Mouse (Mus musculus) liver, embryonic 14.5 days (tissue): ENCODE results near the gene Tmem164. TPM values are rescaled to one million over a fixed set of nuclear protein-coding genes. Genes with fewer than 3 reads are reported as not detected.

ENCODE experiments used
- ATAC-seq: fragments of 200-750 bp; cut with Nextera tagmentation; 2 replicates; pipeline ENCODE4 v1.8.0; 2017; ENCODE audit warnings: moderate number of reproducible peaks, mild to moderate bottlenecking, moderate library complexity; ENCODE audit not compliant: insufficient read depth
- DNase-seq, 3 experiments: peaks; one replicate each; pipeline ENCODE4 v3.0.0-alpha.2; 2012 to 2013; ENCODE audit warnings: low read depth in 3 of 3, low spot score in 3 of 3
- H3K27ac ChIP-seq: fragments of 300-500 bp; sonication (generic); 2 replicates; pipeline ENCODE4 v1.5.1; 2014; ENCODE audit warnings: moderate library complexity, mild to moderate bottlenecking, control low read depth, inconsistent platforms
- H3K27me3 ChIP-seq: fragments of 300-500 bp; sonication (generic); 2 replicates; pipeline ENCODE4 v1.6.1; 2014; ENCODE audit warnings: mild to moderate bottlenecking, low read length, moderate library complexity; ENCODE audit not compliant: control insufficient read depth, insufficient read depth
- H3K36me3 ChIP-seq: fragments of 300-500 bp; sonication (generic); replicated peaks from 2 replicates; pipeline ENCODE4 v1.6.1; 2014; ENCODE audit warnings: low read depth; ENCODE audit not compliant: control insufficient read depth, insufficient read depth
- H3K4me1 ChIP-seq, 2 experiments: fragments of 200-500 bp in 1 of 2; fragments of 300-500 bp in 1 of 2; sonication (generic) in 1 of 2; replicated peaks; 2 replicates each; pipeline ENCODE4 v1.6.1; 2012 to 2014; ENCODE audit warnings: antibody characterized with exemption in 1 of 2, inconsistent platforms in 1 of 2, low read length in 1 of 2; ENCODE audit not compliant: control insufficient read depth in 2 of 2, insufficient read depth in 2 of 2
- H3K4me2 ChIP-seq: fragments of 300-500 bp; sonication (generic); 2 replicates; pipeline ENCODE4 v1.6.1; 2014; ENCODE audit warnings: low read depth, mild to moderate bottlenecking, control low read depth, moderate library complexity
- H3K4me3 ChIP-seq, 2 experiments: fragments of 200-500 bp in 1 of 2; fragments of 300-500 bp in 1 of 2; sonication (generic) in 1 of 2; 2 replicates each; pipeline ENCODE4 v1.5.1; 2012 to 2014; ENCODE audit warnings: low read depth in 2 of 2, low read length in 2 of 2, mild to moderate bottlenecking in 2 of 2, control low read depth in 1 of 2, inconsistent platforms in 1 of 2, moderate library complexity in 1 of 2; ENCODE audit not compliant: insufficient read depth in 1 of 2
- H3K9ac ChIP-seq: fragments of 300-500 bp; sonication (generic); replicated peaks from 2 replicates; pipeline ENCODE4 v1.6.1; 2014; ENCODE audit warnings: mild to moderate bottlenecking, control low read depth, moderate library complexity
- H3K9me3 ChIP-seq: fragments of 300-500 bp; sonication (generic); 2 replicates; pipeline ENCODE4 v1.6.1; 2016; ENCODE audit warnings: low read length, mixed read lengths; ENCODE audit not compliant: control insufficient read depth
- CTCF ChIP-seq: IDR thresholded peaks from 2 replicates; pipeline ENCODE4 v1.5.1; 2016; ENCODE audit warnings: antibody characterized with exemption, low read depth, control low read depth
- EP300 ChIP-seq: IDR thresholded peaks from 2 replicates; pipeline ENCODE4 v1.6.1; 2016; ENCODE audit warnings: antibody characterized with exemption, low read depth
- WGBS: fragments of 180-500 bp; shearing (Covaris S2); extraction: QIAGEN DNeasy Blood & Tissue Kit; methylation state at CpG from one replicate; pipeline ENCODE4 v1.1.7; 2014; ENCODE audit not compliant: insufficient replicate concordance; 5-methylcytosine and 5-hydroxymethylcytosine counted together
- polyA plus RNA-seq, 2 experiments: library from polyadenylated mRNA; depleted of rRNA in 1 of 2; stranded (reverse) in 1 of 2; unstranded in 1 of 2; fragments of >200 nt; fragmentation: Nextera tagmentation in 1 of 2; extraction: Ambion mirVana in 1 of 2; gene quantifications; 2 replicates each; pipeline versions ENCODE4 v1.2.1 to v1.2.3; 2012 to 2014

Tmem164 gene
- polyA plus RNA-seq, 2 experiments = 12.6 to 14.3 TPM

- H3K9ac ChIP-seq = no peak overlapping the region
- no peaks in the 10 kb centered on the region for H3K36me3 ChIP-seq
- H3K4me1 ChIP-seq = peaks cover 10 to 32% of the 10 kb centered on the region in 2 experiments; a peak in 3 of 4 replicates
- H3K4me3 ChIP-seq = no peak overlapping the region
- TF ChIP-seq EP300 (no peak), CTCF (no peak)
- ATAC-seq (no peak), DNase-seq (no peak)
- no peaks in the 10 kb centered on the region for H3K27me3 ChIP-seq
- no peaks in the 10 kb centered on the region for H3K9me3 ChIP-seq
- H3K4me2 ChIP-seq = no peak overlapping the region
- H3K27ac ChIP-seq = no peak overlapping the region
- 32% methylated on average over 3 of the region's 3 CpGs for WGBS
Observed at GRCm38 (mm10) chrX:142677193-142677592, 4.0 kb upstream of the Tmem164 start.

- Histone ChIP-seq H3K4me1 (peaks cover 10 to 43% of the 10 kb centered on the region in 2 experiments; a peak in 3 of 4 replicates), H3K27me3 (no peaks in the 10 kb centered on the region), H3K27ac (peak overlapping the region; percentile 59), H3K36me3 (no peaks in the 10 kb centered on the region), H3K9me3 (no peaks in the 10 kb centered on the region), H3K4me3 (peak overlapping the region; percentile 30 to 56), H3K4me2 (peak overlapping the region; percentile 70), H3K9ac (peak overlapping the region; percentile 31)
- WGBS = 19% methylated on average over 13 of the region's 13 CpGs
- peak; percentile 40 for ATAC-seq
- TF ChIP-seq CTCF = no peak
- peak; percentile 52; the same call in 1 of the 2 replicates for TF ChIP-seq EP300
- peak in 2 of 3 experiments; percentile 41 for DNase-seq
Observed at GRCm38 (mm10) chrX:142678499-142679474, 2.4 kb upstream of the Tmem164 start.

DNA sequence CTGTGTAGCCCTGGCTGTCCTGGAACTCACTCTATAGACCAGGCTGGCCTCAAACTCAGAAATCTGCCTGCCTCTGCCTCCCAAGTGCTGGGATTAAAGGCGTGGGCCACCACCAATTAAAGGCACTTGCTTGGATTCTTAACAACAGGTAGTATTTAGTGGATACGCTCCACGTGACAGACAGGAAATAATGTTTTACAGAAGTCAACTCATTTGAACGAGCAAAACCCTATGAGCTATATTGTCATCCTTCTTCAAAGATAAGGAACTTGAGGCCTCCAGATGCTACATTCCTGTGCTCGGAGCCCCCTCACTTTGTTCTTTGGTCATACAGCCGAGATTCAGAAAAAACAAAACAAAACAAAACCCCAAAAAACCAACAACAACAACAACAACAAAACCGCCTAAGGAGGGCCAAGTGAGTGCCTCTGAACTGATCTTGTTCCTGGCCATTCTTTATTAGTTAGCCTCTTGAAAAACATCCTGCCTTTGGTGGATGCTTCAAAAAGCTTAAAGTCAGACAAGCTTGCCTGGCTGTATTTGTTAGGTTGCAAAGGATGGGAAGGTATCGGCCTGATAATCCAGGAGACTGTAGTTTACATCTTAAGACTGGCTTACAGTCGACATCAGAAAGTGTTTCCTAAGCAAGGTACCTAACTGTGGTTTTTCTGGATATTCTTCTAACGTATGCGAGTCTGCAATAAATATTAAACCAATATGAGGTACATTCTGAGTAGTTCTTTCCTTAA is 1.5 kb upstream of the Tmem164 start:
- no peaks in the 10 kb centered on the region for H3K27me3 ChIP-seq
- peak overlapping the region; percentile 78 for H3K27ac ChIP-seq
- H3K4me2 ChIP-seq = peak overlapping the region; percentile 70
- H3K9me3 ChIP-seq = no peaks in the 10 kb centered on the region
- ATAC-seq (no peak), DNase-seq (no peak)
- WGBS = 19% methylated on average over 11 of the region's 11 CpGs
- no peak for TF ChIP-seq CTCF
- TF ChIP-seq EP300 = no peak
- peak overlapping the region; percentile 45 for H3K9ac ChIP-seq
- peaks cover 10 to 48% of the 10 kb centered on the region in 2 experiments; a peak in 3 of 4 replicates for H3K4me1 ChIP-seq
- no peaks in the 10 kb centered on the region for H3K36me3 ChIP-seq
- H3K4me3 ChIP-seq = peak overlapping the region; percentile 76 to 79; a peak in 2 of 4 replicates

GRCm38 (mm10) chrX:142680391-142681055 is 683 bp upstream of the Tmem164 start:
- no peaks in the 10 kb centered on the region for H3K36me3 ChIP-seq
- DNase-seq (peak in 1 of 3 experiments; percentile 34), ATAC-seq (no peak)
- H3K4me3 ChIP-seq = peak overlapping the region; percentile 76 to 79
- WGBS = 7% methylated on average over 19 of the region's 19 CpGs
- TF ChIP-seq EP300 = no peak
- no peak for TF ChIP-seq CTCF
- H3K27ac ChIP-seq = peak overlapping the region; percentile 78
- H3K27me3 ChIP-seq = no peaks in the 10 kb centered on the region
- peak overlapping the region; percentile 45 for H3K9ac ChIP-seq
- peaks cover 10 to 49% of the 10 kb centered on the region in 2 experiments; a peak in 3 of 4 replicates for H3K4me1 ChIP-seq
- peak overlapping the region; percentile 70 for H3K4me2 ChIP-seq
- no peaks in the 10 kb centered on the region for H3K9me3 ChIP-seq
